Mouse (Mus musculus) heart, postnatal 0 days (tissue): ENCODE measurements around the gene Tbc1d10c. TPM values are rescaled to one million over a fixed set of nuclear protein-coding genes. Genes with fewer than 3 reads are reported as not detected.
A peak's percentile ranks its signal among the peaks of the same experiment; 100 is the strongest.

Experiments
- ATAC-seq: fragments of 200-750 bp; cut with Nextera tagmentation; 2 replicates; pipeline ENCODE4 v1.8.0; 2017; ENCODE audit warnings: low read depth, moderate number of reproducible peaks, moderate library complexity; ENCODE audit not compliant: insufficient read depth
- DNase-seq: peaks from one replicate; pipeline ENCODE4 v3.0.0-alpha.2; 2016; ENCODE audit warnings: low spot score
- H3K27ac ChIP-seq: fragments of 300-500 bp; sonication (generic); 2 replicates; pipeline ENCODE4 v1.5.1; 2014; ENCODE audit warnings: low read depth, mild to moderate bottlenecking
- H3K27me3 ChIP-seq: fragments of 300-500 bp; sonication (generic); 2 replicates; pipeline ENCODE4 v1.6.1; 2014; ENCODE audit warnings: low read length, mixed read lengths; ENCODE audit not compliant: control insufficient read depth, insufficient read depth
- H3K36me3 ChIP-seq: fragments of 300-500 bp; sonication (generic); replicated peaks from 2 replicates; pipeline ENCODE4 v1.6.1; 2014; ENCODE audit warnings: low read length, mixed read lengths; ENCODE audit not compliant: control insufficient read depth, insufficient read depth
- H3K4me1 ChIP-seq: fragments of 300-500 bp; sonication (generic); 2 replicates; pipeline ENCODE4 v1.6.1; 2014; ENCODE audit warnings: antibody characterized with exemption; ENCODE audit not compliant: control insufficient read depth, insufficient read depth
- H3K4me2 ChIP-seq: fragments of 300-500 bp; sonication (generic); 2 replicates; pipeline ENCODE4 v1.6.1; 2014; ENCODE audit warnings: low read depth, mild to moderate bottlenecking, low read length, moderate library complexity
- H3K4me3 ChIP-seq: fragments of 300-500 bp; sonication (generic); 2 replicates; pipeline ENCODE4 v1.5.1; 2014; ENCODE audit warnings: low read depth, low read length
- H3K9ac ChIP-seq: fragments of 300-500 bp; sonication (generic); replicated peaks from 2 replicates; pipeline ENCODE4 v1.6.1; 2014; ENCODE audit warnings: low read depth, low read length, mixed read lengths
- H3K9me3 ChIP-seq: fragments of 300-500 bp; sonication (generic); replicated peaks from 2 replicates; pipeline ENCODE4 v1.6.1; 2016; ENCODE audit warnings: low read length; ENCODE audit not compliant: control insufficient read depth
- CTCF ChIP-seq: IDR thresholded peaks from 2 replicates; pipeline ENCODE4 v1.5.1; 2016; ENCODE audit warnings: antibody characterized with exemption, control low read depth, low read depth
- EP300 ChIP-seq: IDR thresholded peaks from 2 replicates; pipeline ENCODE4 v1.6.1; 2016; ENCODE audit warnings: antibody characterized with exemption, low read depth
- WGBS: fragments of 180-500 bp; shearing (Covaris S2); extraction: QIAGEN DNeasy Blood & Tissue Kit; methylation state at CpG from one replicate; pipeline ENCODE4 v1.1.7; 2014; 5-methylcytosine and 5-hydroxymethylcytosine counted together
- polyA plus RNA-seq: library from polyadenylated mRNA; unstranded; fragments of >200 nt; fragmentation: Nextera tagmentation; extraction: Ambion mirVana; gene quantifications from 2 replicates; pipeline ENCODE4 v1.2.1, GENCODE M21; 2015
- total RNA-seq: library from RNA; depleted of rRNA; stranded (reverse); fragments of >200 nt; gene quantifications from 2 replicates; pipeline ENCODE4 v1.2.3, GENCODE M21; 2014; ENCODE audit warnings: low replicate concordance

Gene Tbc1d10c
- total and polyA plus RNA-seq, 2 experiments from 2014 or later: 2.7 TPM; not detected in 1

GRCm38 (mm10) chr19:4143759-4144268 lies 47.3 kb downstream of the Tbc1d10c start, which contains the start of gene Cabp4:
Cabp4 (minus strand) TSS chr19:4144033.
- no peaks in the 10 kb centered on the region for H3K36me3 ChIP-seq
- no peak within 1 kb of the TSS for H3K4me2 ChIP-seq
- TF ChIP-seq CTCF (no peak), EP300 (no peak)
- DNase-seq (no peak), ATAC-seq (no peak)
- no peaks in the 10 kb centered on the region for H3K9me3 ChIP-seq
- no peaks in the 10 kb centered on the region for H3K27me3 ChIP-seq
- H3K4me3 ChIP-seq: no peak within 1 kb of the TSS
- H3K4me1 ChIP-seq: 0 out of 2 replicates have a peak, but pooled peaks cover 3% of the 10 kb centered on the region
- no peak within 1 kb of the TSS for H3K9ac ChIP-seq
- peak within 1 kb of the TSS; percentile 2; the same call in 1 of the 2 replicates for H3K27ac ChIP-seq
- 71% methylated on average over 7 of the region's 7 CpGs for WGBS

- no peaks in the 10 kb centered on the region for H3K27me3 ChIP-seq
- ATAC-seq (no peak), DNase-seq (no peak)
- H3K4me2 ChIP-seq: no peak overlapping the region
- H3K36me3 ChIP-seq: no peaks in the 10 kb centered on the region
- no peaks in the 10 kb centered on the region for H3K4me1 ChIP-seq
- TF ChIP-seq EP300: no peak
- no peak for TF ChIP-seq CTCF
- H3K27ac ChIP-seq: no peak overlapping the region
- 87% methylated on average over 18 of the region's 18 CpGs for WGBS
- H3K4me3 ChIP-seq: no peak overlapping the region
- H3K9me3 ChIP-seq: no peaks in the 10 kb centered on the region
- no peak overlapping the region for H3K9ac ChIP-seq
These were observed 48.5 kb downstream of the Tbc1d10c start for GRCm38 (mm10) chr19:4142416-4143173.

- no peaks in the 10 kb centered on the region for H3K4me1 ChIP-seq
- DNase-seq: no peak
- no peaks in the 10 kb centered on the region for H3K36me3 ChIP-seq
- no peaks in the 10 kb centered on the region for H3K9me3 ChIP-seq
- no peak overlapping the region for H3K27ac ChIP-seq
- no peak overlapping the region for H3K4me3 ChIP-seq
- no peak for TF ChIP-seq CTCF
- no peak for TF ChIP-seq EP300
- WGBS: 69% methylated on average over 6 of the region's 6 CpGs
- no peaks in the 10 kb centered on the region for H3K27me3 ChIP-seq
- no peak for ATAC-seq
- H3K9ac ChIP-seq: no peak overlapping the region
- H3K4me2 ChIP-seq: no peak overlapping the region
These were observed 50.9 kb downstream of the Tbc1d10c start for GRCm38 (mm10) chr19:4140147-4140546.

- DNase-seq (no peak), ATAC-seq (no peak)
- Histone ChIP-seq H3K9ac (no peak within 1 kb of the TSS), H3K4me2 (no peak within 1 kb of the TSS), H3K9me3 (no peaks in the 10 kb centered on the region), H3K36me3 (no peaks in the 10 kb centered on the region), H3K4me1 (no peaks in the 10 kb centered on the region), H3K27me3 (no peaks in the 10 kb centered on the region), H3K4me3 (no peak within 1 kb of the TSS), H3K27ac (no peak within 1 kb of the TSS)
- WGBS: 73% methylated on average over 2 of the region's 2 CpGs
- TF ChIP-seq CTCF (no peak), EP300 (no peak)
These were observed 51.6 kb downstream of the Tbc1d10c start, which contains the start of gene Gpr152 for GRCm38 (mm10) chr19:4139446-4139845. Gpr152 (plus strand) TSS chr19:4139787.

GRCm38 (mm10) chr19:4137913-4138312 lies 53.2 kb downstream of the Tbc1d10c start:
- Histone ChIP-seq H3K36me3 (peaks cover 4% of the 10 kb centered on the region), H3K9ac (no peak overlapping the region), H3K9me3 (no peaks in the 10 kb centered on the region), H3K4me3 (no peak overlapping the region), H3K4me1 (no peaks in the 10 kb centered on the region), H3K4me2 (no peak overlapping the region), H3K27ac (no peak overlapping the region), H3K27me3 (no peaks in the 10 kb centered on the region)
- no peak for DNase-seq
- ATAC-seq: no peak
- 82% methylated on average over 5 of the region's 5 CpGs for WGBS
- no peak for TF ChIP-seq EP300
- no peak for TF ChIP-seq CTCF

GRCm38 (mm10) chr19:4136463-4136862 lies 54.6 kb downstream of the Tbc1d10c start:
- no peak for DNase-seq

More at GRCm38 (mm10) chr19:4136463-4136862, 54.6 kb downstream of the Tbc1d10c start:
- Histone ChIP-seq H3K9ac (no peak overlapping the region), H3K4me3 (no peak overlapping the region), H3K4me2 (no peak overlapping the region), H3K4me1 (no peaks in the 10 kb centered on the region), H3K27me3 (no peaks in the 10 kb centered on the region), H3K9me3 (no peaks in the 10 kb centered on the region), H3K36me3 (peaks cover 19% of the 10 kb centered on the region), H3K27ac (no peak overlapping the region)
- no peak for ATAC-seq
- no peak for TF ChIP-seq CTCF
- no peak for TF ChIP-seq EP300
- WGBS: 76% methylated on average over 5 of the region's 5 CpGs
